Mouse (Mus musculus) 3134 (cell line): Measurements from ENCODE around the gene Glipr1.
"Not testable (repeated sequence)": the region's sequence is repeated elsewhere in the genome, so short reads cannot be mapped to it uniquely, and the experiment has no call there.

Source experiments
- DNase-seq: peaks from one replicate; pipeline ENCODE4 v3.0.0-alpha.2; 2011; ENCODE audit warnings: low spot score; ENCODE audit not compliant: insufficient read length; ENCODE audit errors: extremely low read depth

Glipr1 gene

GRCm38 (mm10) chr10:112002544-112003215 lies at the start of gene Glipr1:
TSS of gene Glipr1 (minus strand) at chr10:112002631.
- DNase-seq = no peak

- not testable (repeated sequence) for DNase-seq
These were observed 49.5 kb upstream of the Glipr1 start for GRCm38 (mm10) chr10:112051956-112052355.

- no peak for DNase-seq
These were observed 48.8 kb upstream of the Glipr1 start for GRCm38 (mm10) chr10:112051220-112051619.

GRCm38 (mm10) chr10:112044283-112044682 lies 41.9 kb upstream of the Glipr1 start:
- DNase-seq = not testable (repeated sequence)

GRCm38 (mm10) chr10:112043523-112043922 lies 41.1 kb upstream of the Glipr1 start:
- DNase-seq = not testable (repeated sequence)

GRCm38 (mm10) chr10:112028689-112029088 lies 26.3 kb upstream of the Glipr1 start:
- not testable (repeated sequence) for DNase-seq

- no peak for DNase-seq
These were observed 21.2 kb upstream of the Glipr1 start for GRCm38 (mm10) chr10:112023585-112023984.

- DNase-seq = not testable (repeated sequence)
These were observed 7.1 kb upstream of the Glipr1 start for GRCm38 (mm10) chr10:112009511-112009910.

GRCm38 (mm10) chr10:112001756-112002520 lies 493 bp downstream of the Glipr1 start:
- DNase-seq = no peak

GRCm38 (mm10) chr10:112001350-112001749 lies 1.1 kb downstream of the Glipr1 start:
- no peak for DNase-seq

- peak; percentile 42 for DNase-seq
These were observed 1.9 kb downstream of the Glipr1 start for GRCm38 (mm10) chr10:112000568-112000967.

GRCm38 (mm10) chr10:111999765-112000164 lies 2.7 kb downstream of the Glipr1 start:
- no peak for DNase-seq

GRCm38 (mm10) chr10:111997671-111998070 lies 4.8 kb downstream of the Glipr1 start:
- DNase-seq = no peak

- DNase-seq = peak; percentile 31
These were observed 5.5 kb downstream of the Glipr1 start for GRCm38 (mm10) chr10:111996911-111997347.

- DNase-seq = peak; percentile 28
These were observed 5.9 kb downstream of the Glipr1 start for GRCm38 (mm10) chr10:111996549-111996904.

GRCm38 (mm10) chr10:111995803-111996548 lies 6.5 kb downstream of the Glipr1 start:
- peak; percentile 48 for DNase-seq

GRCm38 (mm10) chr10:111986453-111986852 lies 16.0 kb downstream of the Glipr1 start:
- no peak for DNase-seq

- no peak for DNase-seq
These were observed 19.4 kb downstream of the Glipr1 start for GRCm38 (mm10) chr10:111983070-111983469.

- no peak for DNase-seq
These were observed 24.8 kb downstream of the Glipr1 start for GRCm38 (mm10) chr10:111977584-111977983.

GRCm38 (mm10) chr10:111972542-111973361 lies 29.7 kb downstream of the Glipr1 start, which contains the start of gene Krr1:
TSS of gene Krr1 (plus strand) at chr10:111972664.
- DNase-seq = peak; percentile 88
